Mouse (Mus musculus) liver, embryonic 14.5 days (tissue): ENCODE measurements at regions not wholly inside any gene's neighbourhood (a gene's known extent, or its start where the extent isn't known, plus 50 kb on each side); places are given as distances from the start of the nearest gene placed in this dataset.

Experiments
- CTCF ChIP-seq: IDR thresholded peaks from 2 replicates; pipeline ENCODE4 v1.5.1; 2016; ENCODE audit warnings: antibody characterized with exemption, low read depth, control low read depth
- EP300 ChIP-seq: IDR thresholded peaks from 2 replicates; pipeline ENCODE4 v1.6.1; 2016; ENCODE audit warnings: antibody characterized with exemption, low read depth

DNA sequence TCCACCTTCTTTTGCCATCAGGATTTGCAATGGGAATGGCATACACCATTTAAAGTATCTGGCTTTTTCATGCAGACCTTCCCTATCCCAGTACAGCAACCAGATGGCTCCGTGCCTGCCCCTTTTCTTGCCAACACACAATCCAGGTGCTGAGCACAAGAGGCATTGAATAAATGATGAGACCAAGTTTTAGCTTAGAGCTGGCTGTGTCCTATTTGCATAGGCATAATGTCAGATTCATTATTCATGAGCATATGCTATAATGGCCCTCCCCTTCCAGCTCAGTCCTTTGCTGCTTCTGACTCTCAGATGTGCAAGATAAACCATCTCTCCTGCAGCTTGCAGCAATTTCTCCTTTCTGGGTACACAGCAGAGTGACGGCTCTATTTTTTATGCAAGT is 163.3 kb upstream of the Gcfc2 start:
- TF ChIP-seq EP300 (no peak), CTCF (no peak)
